Mouse (Mus musculus): ENCODE results near the gene Acly.
"Not testable (repeated sequence)": the region's sequence is repeated elsewhere in the genome, so short reads cannot be mapped to it uniquely, and the experiment has no call there.

Gene Acly

GRCm38 (mm10) chr11:100544832-100545745 lies 17.3 kb upstream of the Acly start, which contains the start of gene Ttc25:
Gene Ttc25, plus strand, starts transcription at chr11:100545607.
- DNase-seq: peak; percentile 88 to 90

GRCm38 (mm10) chr11:100541577-100541976 lies 13.8 kb upstream of the Acly start:
- no peak for DNase-seq

GRCm38 (mm10) chr11:100540966-100541365 lies 13.2 kb upstream of the Acly start:
- no peak for DNase-seq

- no peak for DNase-seq
These were observed 8.7 kb upstream of the Acly start for GRCm38 (mm10) chr11:100536466-100536865.

GRCm38 (mm10) chr11:100535996-100536395 lies 8.2 kb upstream of the Acly start:
- no peak for DNase-seq

- DNase-seq: not testable (repeated sequence)
These were observed 7.0 kb upstream of the Acly start for GRCm38 (mm10) chr11:100534821-100535220.

GRCm38 (mm10) chr11:100534411-100534810 lies 6.6 kb upstream of the Acly start:
- DNase-seq: not testable (repeated sequence)

GRCm38 (mm10) chr11:100533871-100534270 lies 6.1 kb upstream of the Acly start:
- DNase-seq: no peak

- no peak for DNase-seq
These were observed 770 bp upstream of the Acly start for GRCm38 (mm10) chr11:100528375-100529165.

- DNase-seq: peak; percentile 60 to 68
These were observed 738 bp downstream of the Acly start for GRCm38 (mm10) chr11:100527066-100527457.

- DNase-seq: no peak
These were observed 1.6 kb downstream of the Acly start for GRCm38 (mm10) chr11:100526052-100526816.

GRCm38 (mm10) chr11:100524987-100525630 lies 2.7 kb downstream of the Acly start:
- DNase-seq: no peak

GRCm38 (mm10) chr11:100524358-100524757 lies 3.4 kb downstream of the Acly start:
- DNase-seq: no peak

- peak; percentile 77 to 84 for DNase-seq
These were observed 7.0 kb downstream of the Acly start for GRCm38 (mm10) chr11:100520838-100521237.

- DNase-seq: no peak
These were observed 8.6 kb downstream of the Acly start for GRCm38 (mm10) chr11:100519188-100519587.

GRCm38 (mm10) chr11:100518188-100518591 lies 9.6 kb downstream of the Acly start:
- peak; percentile 86 to 93 for DNase-seq

GRCm38 (mm10) chr11:100516291-100516690 lies 11.5 kb downstream of the Acly start:
- no peak for DNase-seq

GRCm38 (mm10) chr11:100515789-100516188 lies 12.0 kb downstream of the Acly start:
- DNase-seq: no peak

- DNase-seq: peak; percentile 50 to 66
These were observed 12.7 kb downstream of the Acly start for GRCm38 (mm10) chr11:100515061-100515460.

- no peak for DNase-seq
These were observed 14.1 kb downstream of the Acly start for GRCm38 (mm10) chr11:100513716-100514115.

- DNase-seq: peak; percentile 31 to 48
These were observed 15.4 kb downstream of the Acly start for GRCm38 (mm10) chr11:100512384-100512783.

GRCm38 (mm10) chr11:100510556-100510955 lies 17.2 kb downstream of the Acly start:
- DNase-seq: no peak

All from kidney, adult 8-10 months (tissue).